Mouse (Mus musculus) lung, postnatal 36 days (tissue): Measurements from ENCODE around the gene Scp2.
A peak's percentile ranks its signal among the peaks of the same experiment; 100 is the strongest.
"Not testable (repeated sequence)": the region's sequence is repeated elsewhere in the genome, so short reads cannot be mapped to it uniquely, and the experiment has no call there.

ENCODE experiments used
- DNase-seq: peaks from one replicate; pipeline ENCODE4 v3.0.0; 2022; ENCODE audit warnings: mixed read lengths

Scp2 gene

DNA sequence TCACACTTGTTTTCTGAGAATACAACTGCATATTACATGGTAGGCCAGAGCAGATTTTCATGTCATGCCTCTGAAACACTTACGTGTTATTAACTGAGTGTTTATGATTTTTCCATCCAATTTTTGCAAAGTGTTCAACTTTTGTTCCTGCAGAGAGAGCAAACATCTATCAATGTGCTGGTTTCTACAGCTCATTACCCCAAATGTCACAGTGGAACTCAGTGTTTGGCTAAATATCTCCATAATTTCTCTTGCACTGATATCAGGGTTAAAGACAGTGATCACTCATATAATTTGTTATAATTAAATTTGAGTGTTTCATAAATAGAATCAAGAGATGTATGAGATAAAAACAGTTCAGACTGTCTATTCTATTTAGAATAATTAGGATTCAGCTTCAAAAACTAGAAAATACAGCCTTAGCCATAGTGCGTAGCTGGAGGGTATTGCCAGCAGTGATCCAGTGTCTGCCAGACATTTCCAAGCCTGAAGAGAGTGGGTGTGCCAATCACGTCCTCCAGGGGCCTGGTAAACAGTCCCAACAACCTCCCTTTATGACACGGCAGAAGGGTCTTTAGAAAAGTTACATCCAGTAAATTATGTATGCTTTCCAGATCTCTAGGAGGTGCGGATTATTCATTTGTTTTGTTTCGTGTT, 51.9 kb downstream of the Scp2 start:
- no peak for DNase-seq

DNA sequence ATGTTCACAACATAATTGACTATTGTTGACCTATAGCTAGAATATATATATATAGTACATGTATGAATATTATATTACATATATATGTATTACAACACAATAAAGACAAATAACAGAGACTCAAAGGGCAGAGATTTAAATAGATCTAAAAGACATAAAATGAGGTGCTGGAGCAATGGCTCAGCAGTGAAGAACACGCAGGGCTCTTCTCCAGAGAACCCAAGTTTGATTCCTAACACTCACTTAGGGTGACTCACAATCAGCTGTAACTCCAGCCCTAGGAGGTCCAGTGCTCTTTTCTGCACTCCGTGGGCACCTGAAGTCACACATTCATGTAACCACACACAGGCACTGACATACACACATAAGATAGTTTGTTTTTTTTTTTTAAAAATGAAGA, 60.8 kb downstream of the Scp2 start:
- no peak for DNase-seq

GRCm38 (mm10) chr4:108083032-108083735, 61.6 kb downstream of the Scp2 start:
- no peak for DNase-seq

GRCm38 (mm10) chr4:108082401-108082806, 62.4 kb downstream of the Scp2 start:
- DNase-seq = no peak

DNA sequence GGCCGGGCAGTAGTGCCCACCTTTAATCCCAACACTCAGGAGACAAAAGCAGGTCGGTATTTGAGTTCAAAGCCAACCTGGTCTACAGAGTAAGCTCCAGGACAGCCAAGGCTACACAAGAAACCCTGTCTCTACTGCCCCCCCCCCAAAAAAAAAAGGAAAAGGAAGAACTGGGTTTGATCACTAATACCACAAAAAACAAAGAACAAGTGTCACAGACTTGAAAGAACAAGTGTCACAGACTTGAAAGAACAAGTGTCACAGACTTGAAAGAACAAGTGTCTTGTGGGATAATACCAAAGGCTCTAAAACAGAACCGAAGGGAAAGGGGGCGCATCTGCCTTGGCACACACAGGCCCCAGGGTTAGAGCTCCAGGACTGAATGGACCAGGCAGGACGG, 63.9 kb downstream of the Scp2 start:
- no peak for DNase-seq

GRCm38 (mm10) chr4:108079762-108080161, 65.0 kb downstream of the Scp2 start:
- DNase-seq = peak; percentile 36

- not testable (repeated sequence) for DNase-seq
These were observed 65.6 kb downstream of the Scp2 start for GRCm38 (mm10) chr4:108079191-108079590.

- no peak for DNase-seq
These were observed 67.4 kb downstream of the Scp2 start for GRCm38 (mm10) chr4:108077224-108077955.

- peak; percentile 40 for DNase-seq
These were observed 70.5 kb downstream of the Scp2 start for GRCm38 (mm10) chr4:108074204-108074823.

- peak; percentile 89 for DNase-seq
These were observed 72.7 kb downstream of the Scp2 start for GRCm38 (mm10) chr4:108072086-108072485.

- peak; percentile 97 for DNase-seq
These were observed 73.4 kb downstream of the Scp2 start for GRCm38 (mm10) chr4:108071235-108071901.

- no peak for DNase-seq
These were observed 74.1 kb downstream of the Scp2 start for GRCm38 (mm10) chr4:108070723-108071122.

DNA sequence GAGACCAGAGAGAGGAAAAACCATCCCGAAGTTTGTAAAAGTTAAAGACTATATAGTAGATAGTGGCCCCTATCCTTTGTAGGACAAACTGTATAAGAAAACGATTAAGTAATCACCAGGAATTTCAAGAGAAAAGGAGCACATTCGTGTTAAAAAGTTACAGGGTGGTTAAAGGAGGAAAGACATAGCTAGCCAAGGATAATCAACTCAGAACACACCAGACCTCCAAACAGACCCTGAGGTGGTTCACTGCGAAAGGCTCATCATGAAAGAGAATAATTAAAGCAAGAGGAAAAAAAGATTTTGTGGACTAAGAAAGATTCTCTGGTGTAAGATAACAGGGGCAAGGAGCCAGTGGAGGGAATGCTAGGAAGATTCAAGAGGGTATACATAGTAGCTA, 74.5 kb downstream of the Scp2 start:
- no peak for DNase-seq

GRCm38 (mm10) chr4:108068081-108068480, 76.7 kb downstream of the Scp2 start:
- DNase-seq = no peak

- DNase-seq = no peak
These were observed 77.5 kb downstream of the Scp2 start for GRCm38 (mm10) chr4:108067261-108067660.

DNA sequence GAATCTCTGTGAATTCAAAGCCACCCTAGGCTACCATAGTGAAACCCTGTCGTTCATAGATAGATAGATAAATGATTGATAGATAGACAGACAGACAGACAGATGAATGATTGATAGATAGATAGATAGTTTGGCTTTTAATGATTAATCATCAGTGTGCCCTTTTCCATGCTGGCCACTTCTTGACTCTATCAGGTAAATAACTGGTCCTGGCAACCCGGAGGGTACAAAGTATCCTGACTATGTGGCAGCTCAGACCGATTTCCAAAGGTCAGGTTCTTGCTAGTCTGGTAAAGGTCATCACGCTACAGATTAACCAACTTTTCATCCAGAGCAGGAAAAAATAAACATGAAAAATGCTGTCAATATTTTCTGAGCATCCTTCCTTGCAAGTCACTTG, 78.2 kb downstream of the Scp2 start:
- DNase-seq = no peak

- DNase-seq = peak; percentile 41
These were observed 79.5 kb downstream of the Scp2 start for GRCm38 (mm10) chr4:108065176-108065844.

DNA sequence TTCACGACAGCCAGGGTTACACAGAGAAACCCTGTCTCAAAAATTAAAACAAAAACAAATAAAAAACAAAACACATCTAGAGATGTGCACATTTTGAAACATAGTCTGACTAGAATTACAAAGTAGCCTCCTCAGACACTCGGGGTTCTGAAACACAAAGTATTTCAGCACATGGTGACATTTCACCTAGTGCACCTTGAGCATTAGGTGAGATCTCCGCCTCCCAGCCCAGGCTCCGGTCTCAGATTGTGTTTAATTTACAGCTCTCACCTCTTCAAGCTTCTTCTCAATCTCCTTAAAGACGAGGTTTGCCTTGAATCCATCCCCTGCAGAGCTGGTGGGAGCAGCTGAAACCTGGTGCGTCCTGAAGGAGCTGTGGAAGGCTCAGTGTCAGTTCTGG, 81.2 kb downstream of the Scp2 start:
- DNase-seq = no peak

DNA sequence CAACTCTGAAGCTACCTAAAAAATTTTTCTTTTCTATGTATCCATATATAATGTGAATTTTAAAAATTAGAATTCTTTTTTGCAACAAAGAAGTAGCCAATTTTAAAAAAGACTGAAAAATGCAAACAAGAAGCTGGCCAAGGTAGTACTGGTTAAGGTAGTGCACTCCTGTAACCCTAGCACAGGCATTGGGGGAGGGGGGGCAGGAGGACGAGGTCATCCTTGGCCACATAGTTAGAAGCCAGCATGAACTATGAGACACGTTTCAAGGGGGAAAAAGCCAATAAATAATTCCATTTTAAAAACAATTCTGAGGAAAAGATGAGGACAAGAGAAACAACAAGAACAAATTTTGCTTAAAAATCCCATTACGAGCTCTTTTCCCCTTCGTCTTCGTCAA, 82.3 kb downstream of the Scp2 start:
- no peak for DNase-seq

DNA sequence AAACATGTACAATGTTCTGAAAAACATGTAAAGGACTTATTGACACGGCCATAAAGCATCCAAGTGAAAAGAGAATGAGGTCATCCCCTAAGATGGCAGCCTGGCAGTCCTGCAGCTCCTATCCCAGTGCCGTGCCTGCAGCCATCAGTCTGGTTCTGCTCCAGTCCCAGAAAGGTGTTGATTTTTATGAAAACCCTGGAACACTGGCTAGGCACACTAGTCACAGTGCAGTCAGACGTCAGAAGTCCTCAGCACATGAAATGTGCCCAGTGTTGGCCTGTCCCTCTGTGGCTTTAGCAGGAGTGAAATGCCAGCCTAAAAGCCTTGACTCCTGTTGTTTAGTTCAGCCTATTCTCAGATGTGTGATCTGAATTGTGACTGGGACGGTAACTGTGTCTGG, 84.0 kb downstream of the Scp2 start:
- no peak for DNase-seq

DNA sequence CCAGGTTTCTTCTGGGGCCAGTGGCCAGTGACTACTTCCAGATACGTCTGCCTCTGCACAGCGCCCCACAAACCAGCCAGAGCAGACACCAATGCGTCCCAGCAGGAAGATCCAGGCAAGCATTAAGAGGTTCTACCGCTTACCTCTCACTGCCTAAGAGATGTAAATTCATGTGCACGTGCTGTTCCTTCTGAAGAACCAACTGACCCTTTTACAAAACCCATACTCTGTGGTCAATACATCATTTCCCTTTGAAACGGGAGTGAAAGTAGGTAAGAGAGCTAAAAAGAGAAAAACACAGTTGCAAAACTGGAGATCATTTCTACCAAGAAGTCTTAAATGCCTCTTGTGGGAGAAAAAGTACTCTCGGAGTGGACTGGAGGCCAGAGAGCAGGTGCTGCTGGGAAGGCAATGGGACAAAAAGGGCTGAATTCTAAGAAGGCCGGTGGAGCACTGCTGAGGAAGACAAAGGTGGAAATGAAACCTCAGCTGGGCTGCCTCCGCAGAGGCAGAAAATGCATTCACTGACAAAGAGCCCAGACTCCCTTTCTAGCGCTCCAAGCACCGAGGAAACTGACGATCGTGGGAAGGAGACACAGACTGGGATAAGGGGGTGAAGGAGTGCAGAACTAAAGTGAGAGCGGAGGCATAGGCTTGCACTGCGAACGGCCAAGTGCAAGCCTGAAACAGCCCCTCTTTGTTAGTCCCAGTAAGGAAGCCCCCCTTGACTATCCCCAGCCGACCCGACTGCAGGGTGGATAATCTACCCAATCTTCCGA, 85.0 kb downstream of the Scp2 start:
- no peak for DNase-seq

DNA sequence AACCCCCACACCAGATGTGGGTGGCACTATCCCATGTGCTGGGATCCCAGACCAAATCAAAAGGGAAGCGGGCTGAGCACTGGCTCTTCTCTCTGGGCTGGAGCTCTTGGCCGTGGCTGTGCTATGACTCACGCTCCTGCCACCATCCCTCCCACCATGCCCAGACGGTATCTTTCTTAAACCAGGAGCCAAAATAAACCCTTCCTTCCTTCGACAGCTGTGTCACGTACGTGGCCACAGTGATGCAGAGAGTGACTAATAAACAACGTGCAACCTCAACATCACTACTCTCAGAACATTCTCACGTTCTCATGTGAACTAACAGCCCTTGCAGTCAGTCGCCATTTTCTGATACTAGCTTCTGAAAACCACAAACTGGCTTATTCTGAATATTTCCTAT, 86.6 kb downstream of the Scp2 start:
- DNase-seq = peak; percentile 35
